Mouse (Mus musculus): ENCODE results near the gene Kdm4b. TPM values are rescaled to one million over a fixed set of nuclear protein-coding genes. Genes with fewer than 3 reads are reported as not detected.

Kdm4b gene
- polyA plus RNA-seq, 1 experiment, result 20.0 TPM

- Histone ChIP-seq H3K27me3 (ENCODE audit: control insufficient read depth, insufficient read depth, low read length) (no peaks in the 10 kb centered on the region), H3K4me3 (ENCODE audit: control insufficient read depth, low read depth, low read length) (no peak overlapping the region), H3K4me1 (ENCODE audit: control insufficient read depth, insufficient read depth, low read length) (peaks cover 5% of the 10 kb centered on the region), H3K27ac (ENCODE audit: control insufficient read depth, insufficient read depth, low read depth, low read length) (no peak overlapping the region), H3K36me3 (ENCODE audit: control insufficient read depth, insufficient read depth, low read length) (no peaks in the 10 kb centered on the region)
- TF ChIP-seq POLR2A (IDR thresholded peaks at IDR 0.05; ENCODE audit: control insufficient read depth, low read depth, low read length) (no peak), CTCF (IDR thresholded peaks at IDR 0.05; ENCODE audit: control insufficient read depth, insufficient read depth, insufficient replicate concordance, low read depth, low read length) (no peak)
Observed at GRCm38 (mm10) chr17:56282802-56283201, 43.1 kb upstream of the Kdm4b start.

- Histone ChIP-seq H3K4me1 (ENCODE audit: control insufficient read depth, insufficient read depth, low read length) (peaks cover 7% of the 10 kb centered on the region; the same call in 1 of the 2 replicates), H3K27me3 (ENCODE audit: control insufficient read depth, insufficient read depth, low read length) (no peaks in the 10 kb centered on the region), H3K4me3 (ENCODE audit: control insufficient read depth, low read depth, low read length) (no peak overlapping the region), H3K36me3 (ENCODE audit: control insufficient read depth, insufficient read depth, low read length) (no peaks in the 10 kb centered on the region), H3K27ac (ENCODE audit: control insufficient read depth, insufficient read depth, low read depth, low read length) (no peak overlapping the region)
- TF ChIP-seq CTCF (IDR thresholded peaks at IDR 0.05; ENCODE audit: control insufficient read depth, insufficient read depth, insufficient replicate concordance, low read depth, low read length) (no peak), POLR2A (IDR thresholded peaks at IDR 0.05; ENCODE audit: control insufficient read depth, low read depth, low read length) (no peak)
Observed at GRCm38 (mm10) chr17:56283316-56283715, 42.5 kb upstream of the Kdm4b start.

DNA sequence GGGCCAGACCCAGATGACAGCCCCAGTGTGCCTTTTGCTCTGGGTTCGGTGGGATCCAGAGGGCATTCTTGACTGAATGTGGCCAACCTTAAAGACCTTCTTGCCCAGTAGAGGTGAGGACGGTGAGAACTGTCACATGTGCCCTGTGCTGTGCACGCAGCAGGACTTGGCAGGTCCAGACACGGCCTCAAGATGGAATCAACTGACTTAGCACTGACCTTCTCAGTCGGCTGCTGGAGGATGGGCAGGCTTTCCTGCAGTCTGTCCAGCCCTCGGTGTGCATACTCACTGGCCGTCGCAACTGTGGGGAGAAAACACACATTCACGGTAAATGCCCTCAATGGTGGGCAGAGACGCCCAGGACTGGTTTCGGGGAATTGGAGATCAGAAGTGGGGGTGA lies 39.9 kb upstream of the Kdm4b start:
- Histone ChIP-seq H3K27me3 (ENCODE audit: control insufficient read depth, insufficient read depth, low read length) (no peaks in the 10 kb centered on the region), H3K4me1 (ENCODE audit: control insufficient read depth, insufficient read depth, low read length) (peaks cover 18% of the 10 kb centered on the region), H3K27ac (ENCODE audit: control insufficient read depth, insufficient read depth, low read depth, low read length) (no peak overlapping the region), H3K4me3 (ENCODE audit: control insufficient read depth, low read depth, low read length) (no peak overlapping the region), H3K36me3 (ENCODE audit: control insufficient read depth, insufficient read depth, low read length) (no peaks in the 10 kb centered on the region)
- TF ChIP-seq CTCF (IDR thresholded peaks at IDR 0.05; ENCODE audit: control insufficient read depth, insufficient read depth, insufficient replicate concordance, low read depth, low read length), result no peak
- TF ChIP-seq POLR2A (IDR thresholded peaks at IDR 0.05; ENCODE audit: control insufficient read depth, low read depth, low read length), result no peak

DNA sequence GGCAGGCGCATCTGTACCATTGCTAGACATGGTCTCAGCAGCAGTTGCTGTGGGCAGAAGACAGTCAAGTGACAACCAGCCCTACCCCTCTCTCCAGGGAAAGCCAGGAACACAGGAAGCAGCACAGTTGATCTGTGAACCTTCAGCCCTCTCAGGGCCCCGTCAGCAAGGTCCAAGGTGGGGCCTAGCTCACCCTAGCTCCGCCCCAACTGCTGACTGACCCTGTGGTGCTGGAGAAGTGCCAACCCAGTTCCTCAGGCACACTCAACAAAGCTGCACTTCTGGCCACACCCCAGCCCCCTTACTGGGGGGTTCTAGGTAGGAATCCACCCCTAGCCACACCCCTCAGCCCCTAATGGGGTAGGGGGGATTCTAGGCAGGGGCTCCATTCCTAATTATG lies 38.0 kb upstream of the Kdm4b start:
- Histone ChIP-seq H3K4me3 (ENCODE audit: control insufficient read depth, low read depth, low read length) (no peak overlapping the region), H3K27me3 (ENCODE audit: control insufficient read depth, insufficient read depth, low read length) (no peaks in the 10 kb centered on the region), H3K27ac (ENCODE audit: control insufficient read depth, insufficient read depth, low read depth, low read length) (no peak overlapping the region), H3K4me1 (ENCODE audit: control insufficient read depth, insufficient read depth, low read length) (peaks cover 33% of the 10 kb centered on the region), H3K36me3 (ENCODE audit: control insufficient read depth, insufficient read depth, low read length) (no peaks in the 10 kb centered on the region)
- no peak for TF ChIP-seq POLR2A (IDR thresholded peaks at IDR 0.05; ENCODE audit: control insufficient read depth, low read depth, low read length)
- TF ChIP-seq CTCF (IDR thresholded peaks at IDR 0.05; ENCODE audit: control insufficient read depth, insufficient read depth, insufficient replicate concordance, low read depth, low read length), result no peak

DNA sequence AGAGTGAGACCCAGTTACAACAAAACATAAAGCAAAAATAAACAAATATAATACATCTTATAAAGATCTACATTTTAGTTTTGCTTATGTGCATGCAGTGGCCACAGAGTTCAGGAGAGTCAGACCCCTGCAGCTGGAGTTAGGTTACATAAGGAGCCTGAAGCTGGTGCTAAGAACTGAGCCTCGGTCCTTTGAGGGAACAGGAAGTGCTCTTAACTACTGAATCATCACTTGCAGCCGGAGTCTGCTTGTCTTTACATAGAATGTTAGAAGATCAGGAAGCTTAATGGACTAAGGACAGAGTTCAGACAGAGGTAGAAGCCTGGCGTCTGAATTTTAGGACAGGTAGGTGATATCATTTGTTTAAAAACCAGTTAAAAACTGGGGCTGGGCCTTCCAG lies 37.0 kb upstream of the Kdm4b start:
- H3K4me1 ChIP-seq (ENCODE audit: control insufficient read depth, insufficient read depth, low read length), result peaks cover 36% of the 10 kb centered on the region
- TF ChIP-seq POLR2A (IDR thresholded peaks at IDR 0.05; ENCODE audit: control insufficient read depth, low read depth, low read length), result no peak
- no peak for TF ChIP-seq CTCF (IDR thresholded peaks at IDR 0.05; ENCODE audit: control insufficient read depth, insufficient read depth, insufficient replicate concordance, low read depth, low read length)
- H3K4me3 ChIP-seq (ENCODE audit: control insufficient read depth, low read depth, low read length), result peak overlapping the region; percentile 88
- H3K36me3 ChIP-seq (ENCODE audit: control insufficient read depth, insufficient read depth, low read length), result no peaks in the 10 kb centered on the region
- peak overlapping the region; percentile 34; the same call in 1 of the 2 replicates for H3K27ac ChIP-seq (ENCODE audit: control insufficient read depth, insufficient read depth, low read depth, low read length)
- no peaks in the 10 kb centered on the region for H3K27me3 ChIP-seq (ENCODE audit: control insufficient read depth, insufficient read depth, low read length)

GRCm38 (mm10) chr17:56289371-56290331 lies 36.2 kb upstream of the Kdm4b start:
- Histone ChIP-seq H3K36me3 (ENCODE audit: control insufficient read depth, insufficient read depth, low read length) (no peaks in the 10 kb centered on the region), H3K4me3 (ENCODE audit: control insufficient read depth, low read depth, low read length) (peak overlapping the region; percentile 88), H3K27me3 (ENCODE audit: control insufficient read depth, insufficient read depth, low read length) (no peaks in the 10 kb centered on the region), H3K4me1 (ENCODE audit: control insufficient read depth, insufficient read depth, low read length) (peaks cover 36% of the 10 kb centered on the region), H3K27ac (ENCODE audit: control insufficient read depth, insufficient read depth, low read depth, low read length) (peak overlapping the region; percentile 34)
- no peak for TF ChIP-seq POLR2A (IDR thresholded peaks at IDR 0.05; ENCODE audit: control insufficient read depth, low read depth, low read length)
- no peak for TF ChIP-seq CTCF (IDR thresholded peaks at IDR 0.05; ENCODE audit: control insufficient read depth, insufficient read depth, insufficient replicate concordance, low read depth, low read length)

GRCm38 (mm10) chr17:56290388-56291170 lies 35.3 kb upstream of the Kdm4b start:
- H3K4me1 ChIP-seq (ENCODE audit: control insufficient read depth, insufficient read depth, low read length), result peaks cover 36% of the 10 kb centered on the region
- H3K4me3 ChIP-seq (ENCODE audit: control insufficient read depth, low read depth, low read length), result peak overlapping the region; percentile 88
- TF ChIP-seq CTCF (IDR thresholded peaks at IDR 0.05; ENCODE audit: control insufficient read depth, insufficient read depth, insufficient replicate concordance, low read depth, low read length) (no peak), POLR2A (IDR thresholded peaks at IDR 0.05; ENCODE audit: control insufficient read depth, low read depth, low read length) (peak; percentile 61)
- H3K36me3 ChIP-seq (ENCODE audit: control insufficient read depth, insufficient read depth, low read length), result no peaks in the 10 kb centered on the region
- H3K27ac ChIP-seq (ENCODE audit: control insufficient read depth, insufficient read depth, low read depth, low read length), result peak overlapping the region; percentile 73
- no peaks in the 10 kb centered on the region for H3K27me3 ChIP-seq (ENCODE audit: control insufficient read depth, insufficient read depth, low read length)
